Comparison of ENCODE assay signal across 8 mouse cellular contexts in the genomic region with DNA sequence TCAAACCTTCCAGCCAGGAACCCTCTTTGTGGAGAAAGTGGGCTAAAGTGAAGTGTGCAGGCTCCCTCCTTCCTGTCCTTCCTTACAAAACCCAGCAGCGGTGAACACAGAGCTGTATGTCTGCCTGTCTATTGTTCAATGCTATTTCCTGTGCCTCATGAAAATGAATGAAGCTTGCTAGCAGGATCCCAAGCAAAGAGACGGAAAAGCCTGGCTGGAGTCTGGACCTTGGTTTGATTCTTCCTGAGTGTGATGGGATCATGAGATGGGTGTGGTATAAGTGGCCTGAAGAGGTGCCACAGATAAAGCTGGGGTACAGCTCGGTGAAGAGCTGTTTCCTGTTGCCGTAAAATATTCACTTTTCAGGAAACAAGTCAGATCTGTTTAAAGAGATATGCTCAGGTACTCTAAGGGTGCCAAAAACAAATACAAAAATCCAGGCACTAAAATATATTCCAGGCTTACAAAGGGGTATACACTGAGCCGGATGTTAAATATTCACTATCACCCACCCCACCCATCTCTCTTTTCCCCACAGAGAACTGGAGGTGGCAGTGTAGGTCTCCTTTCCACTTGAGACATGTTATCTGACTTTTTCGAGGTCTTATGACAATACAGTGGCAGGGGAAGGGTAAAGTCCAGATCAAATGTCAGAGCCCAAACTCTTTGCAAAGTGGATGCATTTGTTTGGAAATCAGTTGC.
DNase-seq lines count a peak whose midpoint lies in the region; ATAC-seq and TF ChIP-seq lines count a peak whose summit lies in the region.

No protein-coding gene starts in this region.

- no peaks in the 10 kb centered on the region; the same call in 1 of the 2 replicates for H3K4me1 ChIP-seq in stomach, embryonic 15.5 days

- DNase-seq in gastrocnemius, adult 2 months, result no peak
- no peak for DNase-seq in gastrocnemius, adult 18-20 months (ENCODE audit: low spot score)
- DNase-seq in heart, postnatal 36 days, result peak; percentile 10 to 22
- peak; percentile 29 to 75 for DNase-seq in kidney, postnatal 25 days
- DNase-seq in urinary bladder, postnatal 25 days (ENCODE audit: low spot score), result no peak
- DNase-seq in cerebellum, adult 18-20 months, result no peak
- no peak for DNase-seq in frontal cortex, adult 2 months (ENCODE audit: extremely low spot score in 1 of 2, low spot score in 1 of 2)

- no peak overlapping the region; the same call in 1 of the 2 replicates for H3K4me3 ChIP-seq in gastrocnemius, adult 2 months
- no peak overlapping the region for H3K4me3 ChIP-seq in stomach, embryonic 15.5 days (replicated peaks)

- H3K4me2 ChIP-seq in stomach, embryonic 15.5 days, result no peak overlapping the region

- intact Hi-C loops in gastrocnemius, adult 2 months (cut with DNase I), result no loop called here
- intact Hi-C loops in heart, postnatal 36 days (cut with DNase I), result loop anchor here (5.0 kb wide), 4 partner anchors 60 to 570 kb away; no protein-coding TSS in a partner anchor

- H3K36me3 ChIP-seq in stomach, embryonic 15.5 days, result no peaks in the 10 kb centered on the region

- H3K9me3 ChIP-seq in stomach, embryonic 15.5 days, result no peaks in the 10 kb centered on the region

- peak; percentile 27; the same call in 1 of the 2 replicates for TF ChIP-seq CTCF in gastrocnemius, adult 2 months (IDR thresholded peaks at IDR 0.05)

- no peaks in the 10 kb centered on the region for H3K27me3 ChIP-seq in stomach, embryonic 15.5 days (replicated peaks)

- peak; percentile 54; the same call in 1 of the 2 replicates for ATAC-seq in stomach, embryonic 15.5 days (ENCODE audit: insufficient read depth, low FRiP score, low read depth)

- peak overlapping the region; percentile 50 for H3K27ac ChIP-seq in gastrocnemius, adult 2 months
- peak overlapping the region; percentile 31; the same call in 1 of the 2 replicates for H3K27ac ChIP-seq in stomach, embryonic 15.5 days

- no peak overlapping the region for H3K9ac ChIP-seq in stomach, embryonic 15.5 days

- 49% methylated on average over 6 of the region's 6 CpGs for WGBS in stomach, embryonic 15.5 days

Comparison
In these comparisons a context has a peak if more than half of its experiments do, and no peak if none do; other contexts are left out.
1. DNase-seq: peak in heart, postnatal 36 days (2 of 2) and kidney, postnatal 25 days (2 of 2); none in gastrocnemius, adult 2 months (single experiment), gastrocnemius, adult 18-20 months (single experiment), urinary bladder, postnatal 25 days (single experiment), cerebellum, adult 18-20 months (0 of 2) and frontal cortex, adult 2 months (0 of 2).